Mouse (Mus musculus) limb, embryonic 10.5 days (tissue): ENCODE results near the gene Mdga1. TPM values are rescaled to one million over a fixed set of nuclear protein-coding genes. Genes with fewer than 3 reads are reported as not detected.

ENCODE experiments used
- DNase-seq: peaks from one replicate; pipeline ENCODE4 v3.0.0-alpha.2; 2017; ENCODE audit warnings: low spot score
- H3K27ac ChIP-seq: fragments of 300-500 bp; sonication (generic); 2 replicates; pipeline ENCODE4 v1.5.1; 2016; ENCODE audit warnings: mild to moderate bottlenecking
- H3K27me3 ChIP-seq: fragments of 300-500 bp; sonication (generic); 2 replicates; pipeline ENCODE4 v1.6.1; 2016; ENCODE audit warnings: low read depth, mild to moderate bottlenecking; ENCODE audit not compliant: poor library complexity, severe bottlenecking
- H3K36me3 ChIP-seq: fragments of 300-500 bp; sonication (generic); 2 replicates; pipeline ENCODE4 v1.6.1; 2016; ENCODE audit warnings: mild to moderate bottlenecking, moderate library complexity
- H3K4me1 ChIP-seq: fragments of 300-500 bp; sonication (generic); 2 replicates; pipeline ENCODE4 v1.6.1; 2016
- H3K4me3 ChIP-seq: fragments of 300-500 bp; sonication (generic); 2 replicates; pipeline ENCODE4 v1.5.1; 2016; ENCODE audit warnings: mild to moderate bottlenecking, moderate library complexity
- H3K9me3 ChIP-seq: fragments of 300-500 bp; sonication (generic); replicated peaks from 2 replicates; pipeline ENCODE4 v1.6.1; 2016; ENCODE audit warnings: mild to moderate bottlenecking
- WGBS: fragments of 180-500 bp; shearing (Covaris S2); methylation state at CpG from one replicate; pipeline ENCODE4 v1.1.7; 2016; 5-methylcytosine and 5-hydroxymethylcytosine counted together
- polyA plus RNA-seq: library from polyadenylated mRNA; unstranded; fragments of >200 nt; fragmentation: Nextera tagmentation; extraction: Ambion mirVana; gene quantifications from 2 replicates; pipeline ENCODE4 v1.2.1, GENCODE M21; 2016

The Mdga1 gene
- polyA plus RNA-seq, 1 experiment from 2014 or later = 4.0 TPM

- Histone ChIP-seq H3K4me1 (peaks cover 11% of the 10 kb centered on the region), H3K27me3 (peaks cover 34% of the 10 kb centered on the region), H3K4me3 (no peak overlapping the region), H3K9me3 (no peaks in the 10 kb centered on the region), H3K36me3 (no peaks in the 10 kb centered on the region), H3K27ac (no peak overlapping the region)
- 90% methylated on average over 6 of the region's 6 CpGs for WGBS
- no peak for DNase-seq
Observed at GRCm38 (mm10) chr17:29932753-29933152, 37.1 kb downstream of the Mdga1 start.

- peaks cover 34% of the 10 kb centered on the region for H3K27me3 ChIP-seq
- DNase-seq = no peak
- H3K9me3 ChIP-seq = no peaks in the 10 kb centered on the region
- H3K27ac ChIP-seq = no peak overlapping the region
- H3K4me1 ChIP-seq = peaks cover 11% of the 10 kb centered on the region
- no peak overlapping the region for H3K4me3 ChIP-seq
- 84% methylated on average over 31 of the region's 31 CpGs for WGBS
- no peaks in the 10 kb centered on the region for H3K36me3 ChIP-seq
Observed at GRCm38 (mm10) chr17:29931224-29931945, 38.5 kb downstream of the Mdga1 start.

DNA sequence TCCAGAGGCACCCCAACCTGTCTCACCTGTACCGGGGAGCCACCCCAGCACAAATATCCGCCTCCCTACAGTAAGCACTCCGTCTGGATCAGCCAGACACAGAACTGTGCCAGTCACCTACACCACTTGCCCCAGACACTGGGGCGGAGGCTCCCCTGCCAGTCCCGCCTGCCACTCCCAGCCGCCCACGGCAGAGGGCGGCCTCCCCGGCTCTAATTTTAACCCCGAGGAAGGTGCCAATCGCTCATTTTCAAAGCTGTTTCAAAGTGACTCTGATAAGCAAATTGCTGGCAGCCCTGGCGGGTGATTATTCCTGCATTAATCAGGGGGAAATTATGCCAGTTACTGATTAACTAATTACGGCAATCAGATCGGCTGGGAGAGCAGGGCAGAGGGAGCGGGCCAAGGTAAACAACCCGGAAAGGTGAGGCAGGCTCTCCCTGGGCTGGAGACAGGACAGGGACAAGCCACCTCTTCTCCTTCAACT lies 41.1 kb downstream of the Mdga1 start:
- H3K27ac ChIP-seq = no peak overlapping the region
- no peak for DNase-seq

DNA sequence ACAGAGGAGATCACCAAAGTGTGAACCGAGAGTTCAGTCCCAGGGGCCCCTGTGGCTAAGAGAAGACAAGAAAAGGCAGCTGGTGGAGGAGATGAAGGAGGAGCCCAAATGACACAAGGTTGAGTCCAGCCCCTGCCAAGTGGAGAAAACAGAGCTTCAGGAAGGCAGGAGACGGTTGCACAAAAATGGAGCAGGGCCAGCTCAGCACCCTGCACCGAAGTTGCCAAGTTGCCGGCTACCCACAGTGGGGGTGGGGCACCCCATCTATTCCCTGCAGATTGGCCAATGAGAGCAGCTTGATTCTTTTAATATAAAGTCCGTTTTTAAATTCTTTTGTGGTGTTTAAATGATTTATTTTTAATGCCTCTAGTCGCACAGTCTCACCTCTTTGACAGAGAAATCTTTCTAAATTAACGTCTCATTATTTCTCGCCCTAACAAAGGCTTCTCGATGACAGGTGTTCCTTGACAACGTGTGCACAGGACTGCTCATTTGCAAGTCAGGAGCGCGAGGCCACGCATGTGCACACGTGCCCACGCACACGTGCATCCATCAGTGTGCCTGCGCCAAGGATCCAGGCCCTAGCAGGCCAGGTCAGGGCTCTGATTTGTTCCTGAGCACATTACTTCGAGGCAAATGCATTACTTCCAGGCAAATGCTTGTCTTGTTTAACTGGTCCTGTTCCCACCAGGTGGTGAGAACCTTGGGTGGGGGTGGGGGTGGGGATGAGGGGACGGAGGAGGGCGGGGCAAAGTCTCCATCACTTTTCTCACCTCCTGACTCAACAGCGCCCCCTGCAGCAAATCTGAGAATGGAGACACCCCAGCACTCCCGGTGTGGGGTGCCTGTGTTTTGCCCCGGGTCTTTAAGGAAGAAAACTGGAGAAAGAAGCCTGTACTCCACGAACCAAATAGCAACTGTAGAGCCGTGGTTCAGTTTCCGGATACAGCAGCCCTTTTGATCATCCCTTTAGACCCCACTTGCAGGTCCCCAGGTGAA lies 44.0 kb downstream of the Mdga1 start:
- peaks cover 35% of the 10 kb centered on the region for H3K27me3 ChIP-seq
- no peak overlapping the region for H3K4me3 ChIP-seq
- peaks cover 11% of the 10 kb centered on the region for H3K4me1 ChIP-seq
- no peaks in the 10 kb centered on the region for H3K9me3 ChIP-seq
- H3K27ac ChIP-seq = no peak overlapping the region
- H3K36me3 ChIP-seq = no peaks in the 10 kb centered on the region
- DNase-seq = no peak
- WGBS = 69% methylated on average over 26 of the region's 26 CpGs

More for the DNA sequence above, 41.1 kb downstream of the Mdga1 start:
- Histone ChIP-seq H3K9me3 (no peaks in the 10 kb centered on the region), H3K27me3 (peaks cover 34% of the 10 kb centered on the region), H3K4me1 (peaks cover 10% of the 10 kb centered on the region), H3K4me3 (no peak overlapping the region), H3K36me3 (no peaks in the 10 kb centered on the region)
- WGBS = 30% methylated on average over 16 of the region's 16 CpGs

GRCm38 (mm10) chr17:29920089-29920488 lies 49.8 kb downstream of the Mdga1 start:
- Histone ChIP-seq H3K36me3 (no peaks in the 10 kb centered on the region), H3K9me3 (no peaks in the 10 kb centered on the region), H3K27ac (no peak overlapping the region), H3K4me3 (no peak overlapping the region), H3K27me3 (0 out of 2 replicates have a peak, but pooled peaks cover 9% of the 10 kb centered on the region), H3K4me1 (peaks cover 58% of the 10 kb centered on the region)
- WGBS = 29% methylated on average over 6 of the region's 6 CpGs
- no peak for DNase-seq

GRCm38 (mm10) chr17:29919552-29919920 lies 50.4 kb downstream of the Mdga1 start:
- no peaks in the 10 kb centered on the region for H3K36me3 ChIP-seq
- no peaks in the 10 kb centered on the region for H3K9me3 ChIP-seq
- no peak overlapping the region for H3K4me3 ChIP-seq
- 67% methylated on average over 3 of the region's 3 CpGs for WGBS
- no peak overlapping the region for H3K27ac ChIP-seq
- H3K27me3 ChIP-seq = 0 out of 2 replicates have a peak, but pooled peaks cover 9% of the 10 kb centered on the region
- peaks cover 58% of the 10 kb centered on the region for H3K4me1 ChIP-seq
- DNase-seq = no peak

- no peak for DNase-seq
- Histone ChIP-seq H3K27me3 (0 out of 2 replicates have a peak, but pooled peaks cover 9% of the 10 kb centered on the region), H3K27ac (no peak overlapping the region), H3K4me1 (peaks cover 58% of the 10 kb centered on the region), H3K36me3 (no peaks in the 10 kb centered on the region), H3K9me3 (no peaks in the 10 kb centered on the region), H3K4me3 (no peak overlapping the region)
- WGBS = 85% methylated on average over 13 of the region's 13 CpGs
Observed at GRCm38 (mm10) chr17:29918791-29919551, 50.9 kb downstream of the Mdga1 start.

DNA sequence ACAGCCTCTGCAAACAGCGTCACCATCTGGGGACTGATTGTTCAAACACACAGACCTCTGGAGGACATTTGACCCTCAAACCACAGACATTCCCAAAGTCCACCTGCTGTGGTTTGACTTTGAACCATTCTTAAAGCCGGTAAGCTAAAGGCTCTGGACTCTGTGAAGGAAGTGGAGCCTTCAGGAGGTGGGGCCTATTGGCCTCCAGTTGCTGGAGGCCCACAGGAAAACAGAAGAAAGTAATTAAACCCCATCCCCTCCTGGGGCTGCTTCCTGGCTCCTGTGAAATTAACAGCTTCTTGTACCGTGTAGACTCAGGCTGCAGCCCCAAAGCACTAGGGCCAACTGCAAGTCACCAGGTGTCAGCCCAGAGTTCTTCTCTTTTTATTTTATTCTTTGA lies 52.9 kb downstream of the Mdga1 start:
- Histone ChIP-seq H3K4me3 (no peak overlapping the region), H3K27me3 (0 out of 2 replicates have a peak, but pooled peaks cover 5% of the 10 kb centered on the region), H3K36me3 (no peaks in the 10 kb centered on the region), H3K27ac (peak overlapping the region; percentile 70), H3K9me3 (no peaks in the 10 kb centered on the region), H3K4me1 (peaks cover 65% of the 10 kb centered on the region)
- DNase-seq = peak; percentile 49
- 7% methylated on average over 3 of the region's 3 CpGs for WGBS

DNA sequence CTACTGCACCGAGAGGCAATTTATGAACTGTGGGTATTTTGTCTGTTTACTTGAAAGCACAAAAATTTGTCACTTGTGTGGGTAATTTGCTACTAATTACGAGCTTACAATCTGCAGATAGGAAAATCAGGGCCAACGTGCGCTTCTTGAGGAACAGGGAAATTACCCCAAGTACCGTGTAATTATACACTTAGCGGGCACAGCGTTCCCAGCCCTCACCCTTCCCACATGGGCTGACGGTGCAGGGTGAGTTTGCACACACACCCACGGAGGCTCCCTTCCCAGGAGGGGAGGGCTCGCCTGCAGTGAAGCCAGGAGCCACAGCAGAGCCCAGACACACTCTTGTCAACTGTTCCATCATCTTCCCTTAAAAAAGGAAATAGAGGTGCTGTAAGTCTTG lies 54.1 kb downstream of the Mdga1 start:
- H3K9me3 ChIP-seq = no peaks in the 10 kb centered on the region
- WGBS = 67% methylated on average over 10 of the region's 10 CpGs
- DNase-seq = no peak
- H3K4me3 ChIP-seq = no peak overlapping the region
- peaks cover 60% of the 10 kb centered on the region for H3K4me1 ChIP-seq
- no peaks in the 10 kb centered on the region for H3K36me3 ChIP-seq
- H3K27me3 ChIP-seq = no peaks in the 10 kb centered on the region
- H3K27ac ChIP-seq = peak overlapping the region; percentile 70

- no peaks in the 10 kb centered on the region for H3K27me3 ChIP-seq
- no peak overlapping the region for H3K4me3 ChIP-seq
- H3K27ac ChIP-seq = no peak overlapping the region
- peaks cover 38% of the 10 kb centered on the region for H3K4me1 ChIP-seq
- no peak for DNase-seq
- H3K36me3 ChIP-seq = no peaks in the 10 kb centered on the region
- no peaks in the 10 kb centered on the region for H3K9me3 ChIP-seq
- WGBS = 82% methylated on average over 16 of the region's 16 CpGs
Observed at GRCm38 (mm10) chr17:29913301-29913965, 56.5 kb downstream of the Mdga1 start.

DNA sequence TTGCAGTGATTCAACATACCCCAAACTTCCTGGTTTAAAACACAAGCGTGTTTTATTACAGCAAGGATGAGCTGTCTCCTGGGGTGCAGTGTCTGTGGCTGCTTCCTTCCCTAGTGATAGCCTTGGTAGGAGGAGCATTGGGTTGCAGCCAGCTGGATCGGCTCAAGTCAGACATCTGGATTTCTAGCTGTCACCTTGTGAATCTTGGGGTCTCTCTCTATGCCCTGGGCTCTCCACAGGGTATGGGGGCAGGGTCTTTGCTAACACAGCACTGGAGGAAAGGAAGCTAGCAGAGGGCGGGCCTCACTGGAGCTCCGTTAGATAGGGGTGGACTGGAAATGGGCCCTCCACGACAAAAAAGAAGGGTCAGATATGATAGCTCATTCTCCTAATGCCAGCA lies 57.2 kb downstream of the Mdga1 start:
- Histone ChIP-seq H3K4me3 (no peak overlapping the region), H3K9me3 (no peaks in the 10 kb centered on the region), H3K36me3 (no peaks in the 10 kb centered on the region), H3K4me1 (peaks cover 31% of the 10 kb centered on the region), H3K27me3 (no peaks in the 10 kb centered on the region), H3K27ac (no peak overlapping the region)
- 68% methylated on average over 5 of the region's 5 CpGs for WGBS
- DNase-seq = no peak

DNA sequence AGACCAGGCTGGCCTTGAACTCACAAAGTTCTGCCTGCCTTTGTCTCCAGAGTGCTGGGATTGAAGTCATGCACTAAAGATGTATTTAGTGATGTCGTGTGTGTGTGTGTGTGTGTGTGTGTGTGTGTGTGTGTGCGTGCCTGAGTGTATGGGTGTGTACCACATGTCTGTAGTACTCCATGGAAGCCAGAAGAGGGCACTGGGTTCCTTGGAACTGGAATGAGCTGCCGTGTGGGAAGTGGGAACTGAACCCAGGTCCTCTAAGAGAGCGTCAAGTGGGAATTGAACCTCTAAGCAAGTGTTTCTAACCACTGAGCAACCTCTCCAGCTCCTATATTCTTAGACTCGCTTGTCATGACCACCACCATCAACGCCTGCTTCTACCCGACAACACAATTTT lies 60.9 kb downstream of the Mdga1 start:
- no peak overlapping the region for H3K4me3 ChIP-seq
- no peaks in the 10 kb centered on the region for H3K36me3 ChIP-seq
- DNase-seq = no peak
- 87% methylated on average over 7 of the region's 7 CpGs for WGBS
- H3K27me3 ChIP-seq = no peaks in the 10 kb centered on the region
- peaks cover 10% of the 10 kb centered on the region; the same call in 1 of the 2 replicates for H3K4me1 ChIP-seq
- no peaks in the 10 kb centered on the region for H3K9me3 ChIP-seq
- H3K27ac ChIP-seq = no peak overlapping the region
